Mouse (Mus musculus) heart, embryonic 16.5 days (tissue): ENCODE measurements around the gene Ceacam10. TPM values are rescaled to one million over a fixed set of nuclear protein-coding genes. Genes with fewer than 3 reads are reported as not detected.

Experiments
- ATAC-seq: fragments of 200-750 bp; cut with Nextera tagmentation; replicated peaks from 2 replicates; pipeline ENCODE4 v1.8.0; 2017; ENCODE audit warnings: moderate number of reproducible peaks; ENCODE audit not compliant: insufficient read depth, low FRiP score; ENCODE audit errors: extremely low read depth
- H3K27ac ChIP-seq: fragments of 300-500 bp; sonication (generic); 2 replicates; pipeline ENCODE4 v1.5.1; 2014; ENCODE audit warnings: mild to moderate bottlenecking, low read length, control low read depth, moderate library complexity
- H3K27me3 ChIP-seq: fragments of 300-500 bp; sonication (generic); 2 replicates; pipeline ENCODE4 v1.6.1; 2014; ENCODE audit warnings: low read length, mixed read lengths; ENCODE audit not compliant: control insufficient read depth, insufficient read depth
- H3K36me3 ChIP-seq: fragments of 300-500 bp; sonication (generic); 2 replicates; pipeline ENCODE4 v1.6.1; 2014; ENCODE audit not compliant: control insufficient read depth, insufficient read depth
- H3K4me1 ChIP-seq: fragments of 300-500 bp; sonication (generic); 2 replicates; pipeline ENCODE4 v1.6.1; 2014; ENCODE audit warnings: low read length, mixed read lengths; ENCODE audit not compliant: control insufficient read depth, insufficient read depth
- H3K4me2 ChIP-seq: fragments of 300-500 bp; sonication (generic); 2 replicates; pipeline ENCODE4 v1.6.1; 2014; ENCODE audit warnings: low read depth, mild to moderate bottlenecking, control low read depth, low read length
- H3K4me3 ChIP-seq: fragments of 300-500 bp; sonication (generic); 2 replicates; pipeline ENCODE4 v1.5.1; 2014; ENCODE audit warnings: mild to moderate bottlenecking, control low read depth, low read length
- H3K9ac ChIP-seq: fragments of 300-500 bp; sonication (generic); 2 replicates; pipeline ENCODE4 v1.6.1; 2014; ENCODE audit warnings: low read length, control low read depth
- H3K9me3 ChIP-seq: fragments of 300-500 bp; sonication (generic); replicated peaks from 2 replicates; pipeline ENCODE4 v1.6.1; 2016; ENCODE audit warnings: low read length; ENCODE audit not compliant: control insufficient read depth
- WGBS: fragments of 180-500 bp; shearing (Covaris S2); extraction: QIAGEN DNeasy Blood & Tissue Kit; methylation state at CpG from one replicate; pipeline ENCODE4 v1.1.7; 2014; 5-methylcytosine and 5-hydroxymethylcytosine counted together
- polyA plus RNA-seq: library from polyadenylated mRNA; unstranded; fragments of >200 nt; fragmentation: Nextera tagmentation; extraction: Ambion mirVana; gene quantifications from 2 replicates; pipeline ENCODE4 v1.2.1, GENCODE M21; 2015

The Ceacam10 gene
- polyA plus RNA-seq, 1 experiment from 2014 or later: 0.22 TPM

GRCm38 (mm10) chr7:24771361-24771760 is 5.6 kb upstream of the Ceacam10 start:
- Histone ChIP-seq H3K4me3 (no peak overlapping the region), H3K27ac (no peak overlapping the region), H3K4me1 (no peaks in the 10 kb centered on the region), H3K27me3 (no peaks in the 10 kb centered on the region), H3K4me2 (no peak overlapping the region), H3K9ac (no peak overlapping the region), H3K9me3 (0 out of 2 replicates have a peak, but pooled peaks cover 2% of the 10 kb centered on the region), H3K36me3 (no peaks in the 10 kb centered on the region)
- ATAC-seq: no peak

DNA sequence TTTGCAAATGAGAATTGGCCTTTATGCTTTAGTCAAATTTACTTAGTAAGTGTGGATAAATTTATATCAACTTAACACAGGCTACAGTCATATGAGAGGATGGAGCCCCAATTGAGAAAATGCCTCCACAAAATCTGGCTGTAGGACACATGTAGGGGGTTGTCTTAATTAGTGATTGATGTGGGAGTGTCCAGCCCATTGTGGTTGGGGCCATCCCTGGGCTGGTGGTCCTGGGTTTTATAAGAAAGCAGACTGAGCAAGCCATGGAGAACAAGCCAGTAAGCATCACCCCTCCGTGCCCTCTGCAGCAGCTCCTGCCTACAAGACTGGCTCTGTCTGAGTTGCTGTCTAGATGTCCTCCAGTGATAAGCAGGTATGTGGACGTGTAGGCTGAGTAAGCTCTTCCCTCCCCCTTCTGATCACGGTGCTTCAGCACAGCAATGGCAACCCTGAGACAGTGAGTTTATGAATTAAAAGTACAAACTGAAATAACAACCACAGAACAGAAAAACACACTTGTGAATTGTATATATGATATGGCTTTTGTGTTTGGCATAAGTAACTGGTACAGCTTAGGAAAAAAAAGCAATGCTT is 3.0 kb upstream of the Ceacam10 start:
- 39% methylated on average over 3 of the region's 3 CpGs for WGBS
- H3K9me3 ChIP-seq: 0 out of 2 replicates have a peak, but pooled peaks cover 2% of the 10 kb centered on the region
- no peak overlapping the region for H3K4me2 ChIP-seq
- no peak overlapping the region for H3K27ac ChIP-seq
- H3K9ac ChIP-seq: no peak overlapping the region
- no peaks in the 10 kb centered on the region for H3K4me1 ChIP-seq
- no peak overlapping the region for H3K4me3 ChIP-seq
- no peaks in the 10 kb centered on the region for H3K27me3 ChIP-seq
- no peaks in the 10 kb centered on the region for H3K36me3 ChIP-seq
- no peak for ATAC-seq

DNA sequence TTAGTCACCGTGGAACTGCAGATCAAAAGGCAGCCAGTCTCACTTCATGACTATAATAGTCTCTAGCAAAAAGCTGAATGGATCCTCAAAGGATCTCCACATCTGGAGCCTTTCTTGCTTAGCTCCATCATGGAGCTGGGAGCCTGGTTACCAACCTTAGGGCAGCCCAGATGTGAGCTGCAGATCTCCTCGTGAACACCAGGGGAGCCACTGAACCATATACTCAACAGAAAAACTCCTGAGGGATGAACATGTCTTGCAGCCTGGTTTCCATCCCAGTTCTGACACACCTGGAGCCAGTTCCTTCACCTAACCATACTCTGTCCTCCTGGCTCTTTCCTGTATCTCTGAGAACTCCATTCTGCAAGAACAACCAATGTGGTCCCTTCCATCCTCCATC is 861 bp upstream of the Ceacam10 start:
- no peaks in the 10 kb centered on the region for H3K4me1 ChIP-seq
- no peak overlapping the region for H3K4me2 ChIP-seq
- no peak overlapping the region for H3K27ac ChIP-seq
- no peak overlapping the region for H3K9ac ChIP-seq
- no peaks in the 10 kb centered on the region for H3K9me3 ChIP-seq
- no peak for ATAC-seq
- WGBS: 60% methylated on average over 2 of the region's 2 CpGs
- H3K36me3 ChIP-seq: no peaks in the 10 kb centered on the region
- H3K27me3 ChIP-seq: no peaks in the 10 kb centered on the region
- H3K4me3 ChIP-seq: no peak overlapping the region

DNA sequence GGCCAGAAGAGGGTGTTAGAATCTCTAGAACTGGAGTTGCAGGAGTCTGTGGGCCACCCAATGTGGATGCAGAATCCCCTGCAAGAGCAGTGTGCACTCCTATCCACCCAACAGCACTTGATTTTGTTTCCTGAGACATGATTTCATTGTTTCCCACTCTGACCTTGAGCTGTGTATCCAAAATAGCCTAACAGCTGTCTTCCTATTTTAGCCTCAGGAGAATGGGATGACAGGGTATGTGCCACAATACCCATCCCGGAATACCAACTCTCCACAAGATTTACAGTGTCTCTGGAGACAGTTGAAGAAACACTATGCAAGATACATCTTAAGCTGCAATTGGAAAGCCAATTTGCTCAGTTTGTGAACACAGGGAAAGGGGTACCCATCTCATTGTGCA is 20.9 kb downstream of the Ceacam10 start:
- WGBS: 79% methylated on average over 1 of the region's 1 CpGs
- Histone ChIP-seq H3K36me3 (no peaks in the 10 kb centered on the region), H3K4me3 (no peak overlapping the region), H3K4me1 (no peaks in the 10 kb centered on the region), H3K4me2 (no peak overlapping the region), H3K27me3 (no peaks in the 10 kb centered on the region), H3K27ac (no peak overlapping the region), H3K9ac (no peak overlapping the region), H3K9me3 (peaks cover 4% of the 10 kb centered on the region)
- no peak for ATAC-seq

DNA sequence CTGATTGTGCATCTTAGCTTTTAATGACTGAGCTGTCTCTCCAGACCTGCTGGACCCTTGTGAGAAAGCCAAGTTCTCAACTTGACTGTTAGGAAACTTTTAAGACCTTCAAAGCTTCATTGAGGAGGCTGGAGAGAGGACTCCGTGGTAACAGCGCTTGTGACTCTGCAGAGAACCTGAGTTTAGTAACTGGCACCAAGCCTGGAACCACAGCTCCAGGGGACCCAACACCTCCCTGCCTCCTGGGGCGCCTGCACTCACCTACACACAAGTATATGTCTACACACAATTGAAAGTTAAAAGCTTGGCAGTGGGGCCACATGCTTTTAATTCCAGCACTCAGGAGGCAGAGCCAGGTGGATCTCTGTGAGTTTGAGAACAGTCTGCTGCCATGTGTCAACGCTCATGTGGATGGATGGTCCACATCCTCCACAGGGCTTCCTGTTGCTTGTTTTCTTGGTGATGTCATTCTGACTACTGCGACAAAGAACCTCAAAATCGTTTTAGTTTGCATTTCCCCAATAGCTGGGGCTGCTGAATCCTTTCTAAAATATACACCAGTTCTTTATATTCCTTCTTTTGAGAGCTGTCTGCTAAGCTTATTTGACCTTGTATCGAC is 25.3 kb downstream of the Ceacam10 start:
- Histone ChIP-seq H3K4me3 (no peak overlapping the region), H3K36me3 (no peaks in the 10 kb centered on the region), H3K9me3 (no peaks in the 10 kb centered on the region; the same call in 1 of the 2 replicates), H3K27me3 (no peaks in the 10 kb centered on the region), H3K4me2 (no peak overlapping the region), H3K9ac (no peak overlapping the region), H3K27ac (no peak overlapping the region), H3K4me1 (no peaks in the 10 kb centered on the region)
- no peak for ATAC-seq
- 53% methylated on average over 7 of the region's 7 CpGs for WGBS

- H3K9me3 ChIP-seq: no peaks in the 10 kb centered on the region
- H3K27me3 ChIP-seq: no peaks in the 10 kb centered on the region
- 52% methylated on average over 6 of the region's 6 CpGs for WGBS
- no peak overlapping the region for H3K9ac ChIP-seq
- ATAC-seq: no peak
- H3K4me3 ChIP-seq: no peak overlapping the region
- no peaks in the 10 kb centered on the region for H3K36me3 ChIP-seq
- H3K27ac ChIP-seq: no peak overlapping the region
- H3K4me2 ChIP-seq: no peak overlapping the region
- no peaks in the 10 kb centered on the region for H3K4me1 ChIP-seq
Observed at GRCm38 (mm10) chr7:24804826-24805225, 27.8 kb downstream of the Ceacam10 start.

- Histone ChIP-seq H3K9ac (no peak overlapping the region), H3K9me3 (no peaks in the 10 kb centered on the region), H3K4me1 (no peaks in the 10 kb centered on the region), H3K36me3 (no peaks in the 10 kb centered on the region), H3K27ac (no peak overlapping the region), H3K27me3 (no peaks in the 10 kb centered on the region), H3K4me2 (no peak overlapping the region), H3K4me3 (no peak overlapping the region)
- 16% methylated on average over 2 of the region's 2 CpGs for WGBS
- ATAC-seq: no peak
Observed at GRCm38 (mm10) chr7:24809041-24809440, 32.0 kb downstream of the Ceacam10 start.

GRCm38 (mm10) chr7:24817502-24817901 is 40.5 kb downstream of the Ceacam10 start:
- ATAC-seq: no peak
- Histone ChIP-seq H3K9me3 (no peaks in the 10 kb centered on the region), H3K4me3 (no peak overlapping the region), H3K36me3 (no peaks in the 10 kb centered on the region), H3K4me2 (no peak overlapping the region), H3K4me1 (no peaks in the 10 kb centered on the region), H3K9ac (no peak overlapping the region), H3K27me3 (0 out of 2 replicates have a peak, but pooled peaks cover 3% of the 10 kb centered on the region), H3K27ac (no peak overlapping the region)
- 1% methylated on average over 3 of the region's 3 CpGs for WGBS

DNA sequence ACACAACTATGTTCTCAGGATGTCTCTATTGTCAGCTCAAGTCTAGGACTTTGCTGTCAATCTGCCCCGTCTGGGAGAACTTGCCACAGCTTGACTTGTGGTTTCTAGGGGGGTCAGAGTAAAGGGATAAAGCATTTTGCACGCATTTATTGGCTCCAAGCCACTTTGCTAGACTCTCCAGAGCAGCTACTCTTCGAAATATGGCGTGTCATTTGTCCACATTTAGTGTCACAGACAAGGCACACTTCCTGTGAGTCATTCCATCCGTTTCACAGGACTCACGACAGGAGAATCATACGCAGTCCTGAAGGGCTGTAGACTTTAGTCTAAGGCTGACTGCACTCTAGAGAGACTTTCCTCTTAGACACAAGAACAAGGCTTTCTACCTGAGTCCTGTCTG is 47.4 kb downstream of the Ceacam10 start:
- no peak overlapping the region for H3K4me3 ChIP-seq
- 48% methylated on average over 7 of the region's 7 CpGs for WGBS
- no peak overlapping the region for H3K9ac ChIP-seq

More for the DNA sequence above, 47.4 kb downstream of the Ceacam10 start:
- Histone ChIP-seq H3K27ac (no peak overlapping the region), H3K4me2 (no peak overlapping the region), H3K4me1 (no peaks in the 10 kb centered on the region), H3K9me3 (no peaks in the 10 kb centered on the region), H3K36me3 (no peaks in the 10 kb centered on the region), H3K27me3 (no peaks in the 10 kb centered on the region)
- no peak for ATAC-seq
